Mouse (Mus musculus): Measurements from ENCODE around the gene Sf3a2. TPM values are rescaled to one million over a fixed set of nuclear protein-coding genes. Genes with fewer than 3 reads are reported as not detected.

Gene Sf3a2
- polyA plus RNA-seq, 1 experiment = 93.1 TPM

DNA sequence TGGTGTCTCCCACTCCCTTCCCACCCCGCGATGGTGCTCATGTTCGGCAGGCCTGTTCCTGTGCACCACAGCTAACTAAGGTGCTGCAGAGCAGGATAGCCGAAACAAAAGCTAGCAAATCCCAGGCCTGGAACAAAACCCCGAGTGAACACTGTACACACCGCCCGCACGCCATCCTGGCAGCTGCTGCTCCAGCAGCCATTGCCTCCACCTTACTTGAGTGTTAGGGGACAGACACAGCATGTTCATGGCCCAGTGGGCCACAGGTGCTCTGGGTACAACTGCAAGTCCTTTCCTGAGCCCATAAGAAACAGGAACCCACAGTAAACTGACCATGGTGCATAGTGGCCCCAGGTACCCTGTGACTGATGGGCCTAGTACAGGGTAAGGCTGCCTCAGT lies 3.2 kb upstream of the Sf3a2 start:
- Histone ChIP-seq H3K4me2 (ENCODE audit: low read depth) (no peak overlapping the region), H3K79me2 (ENCODE audit: control insufficient read depth, insufficient read depth) (peaks cover 37% of the 10 kb centered on the region), H3K4me3 (no peak overlapping the region), H3K36me3 (ENCODE audit: control insufficient read depth, insufficient read depth) (peaks cover 11% of the 10 kb centered on the region), H3K27me3 (ENCODE audit: control insufficient read depth, insufficient read depth, insufficient read length) (no peaks in the 10 kb centered on the region), H3ac (ENCODE audit: control insufficient read depth, insufficient read length) (no peak overlapping the region)
- TF ChIP-seq POLR2AphosphoS2 (IDR thresholded peaks at IDR 0.05; ENCODE audit: insufficient read length, low read depth) (no peak), REST (IDR thresholded peaks at IDR 0.05; ENCODE audit: insufficient read depth, insufficient read length) (no peak), MYOG (IDR thresholded peaks at IDR 0.05; ENCODE audit: control insufficient read depth in 1 of 3, insufficient read depth in 1 of 3, insufficient read length in 2 of 3, low read depth in 2 of 3) (no peak), TCF3 (IDR thresholded peaks at IDR 0.05; ENCODE audit: insufficient read length, low read depth) (no peak), USF1 (IDR thresholded peaks at IDR 0.05; ENCODE audit: low read depth) (no peak), SRF (IDR thresholded peaks at IDR 0.05; ENCODE audit: control insufficient read depth, insufficient read length, low read depth) (no peak), CEBPB (IDR thresholded peaks at IDR 0.05; ENCODE audit: insufficient read depth, poor library complexity, severe bottlenecking) (no peak), POLR2A (IDR thresholded peaks at IDR 0.05; ENCODE audit: insufficient read length, low read depth) (no peak)

DNA sequence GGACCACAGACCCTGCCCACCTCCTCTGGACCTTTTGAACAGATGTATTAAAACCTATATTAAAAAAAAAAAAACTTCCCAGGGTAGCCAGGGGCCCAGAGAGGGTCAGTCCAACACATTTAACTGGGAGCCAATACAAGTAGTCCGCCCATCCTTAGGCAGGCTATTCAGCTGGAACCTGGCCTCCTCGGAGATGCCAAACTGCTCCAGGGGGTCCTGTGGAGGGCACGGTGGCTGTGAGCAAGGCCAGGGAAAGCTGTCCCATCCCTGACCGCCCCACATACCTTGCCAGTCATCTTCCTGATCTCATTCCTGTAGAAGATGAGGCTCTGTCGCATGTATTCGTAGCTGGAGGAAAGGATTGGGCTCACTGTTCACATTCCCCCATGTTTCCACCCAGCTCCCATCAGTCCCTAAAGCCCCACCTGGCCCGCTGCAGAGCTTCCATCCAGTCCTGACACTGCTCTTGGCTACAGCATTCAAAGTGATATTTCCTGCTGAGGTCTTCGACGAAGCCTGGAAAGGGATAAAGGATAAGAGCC lies 1.6 kb upstream of the Sf3a2 start:
- TF ChIP-seq POLR2A (IDR thresholded peaks at IDR 0.05; ENCODE audit: insufficient read length, low read depth) (peak; percentile 2), MYOD1 (IDR thresholded peaks at IDR 0.05; ENCODE audit: control insufficient read depth in 1 of 3, insufficient read length in 2 of 3, low read depth in 2 of 3) (no peak), POLR2AphosphoS2 (IDR thresholded peaks at IDR 0.05; ENCODE audit: insufficient read length, low read depth) (peak; percentile 61)
- Histone ChIP-seq H3K79me2 (ENCODE audit: control insufficient read depth, insufficient read depth) (peaks cover 54% of the 10 kb centered on the region), H3K36me3 (ENCODE audit: control insufficient read depth, insufficient read depth) (peaks cover 20% of the 10 kb centered on the region), H3K27me3 (ENCODE audit: control insufficient read depth, insufficient read depth, insufficient read length) (no peaks in the 10 kb centered on the region), H3K4me3 (peak overlapping the region; percentile 98), H3K4me2 (ENCODE audit: low read depth) (peak overlapping the region; percentile 86), H3ac (ENCODE audit: control insufficient read depth, insufficient read length) (no peak overlapping the region)

GRCm38 (mm10) chr10:80797186-80798149 lies 530 bp upstream of the Sf3a2 start:
- no peak for TF ChIP-seq REST (IDR thresholded peaks at IDR 0.05; ENCODE audit: insufficient read depth, insufficient read length)
- TF ChIP-seq POLR2AphosphoS2 (IDR thresholded peaks at IDR 0.05; ENCODE audit: insufficient read length, low read depth) = no peak
- peak in 1 of 3 experiments; percentile 35 for TF ChIP-seq MYOG (IDR thresholded peaks at IDR 0.05; ENCODE audit: control insufficient read depth in 1 of 3, insufficient read depth in 1 of 3, insufficient read length in 2 of 3, low read depth in 2 of 3)
- no peak for TF ChIP-seq USF1 (IDR thresholded peaks at IDR 0.05; ENCODE audit: low read depth)
- no peak for TF ChIP-seq SRF (IDR thresholded peaks at IDR 0.05; ENCODE audit: control insufficient read depth, insufficient read length, low read depth)
- H3K79me2 ChIP-seq (ENCODE audit: control insufficient read depth, insufficient read depth) = peaks cover 58% of the 10 kb centered on the region
- H3K27me3 ChIP-seq (ENCODE audit: control insufficient read depth, insufficient read depth, insufficient read length) = no peaks in the 10 kb centered on the region
- peak overlapping the region; percentile 98 for H3K4me3 ChIP-seq
- H3K4me2 ChIP-seq (ENCODE audit: low read depth) = peak overlapping the region; percentile 86
- peaks cover 28% of the 10 kb centered on the region for H3K36me3 ChIP-seq (ENCODE audit: control insufficient read depth, insufficient read depth)
- H3ac ChIP-seq (ENCODE audit: control insufficient read depth, insufficient read length) = peak overlapping the region; percentile 91

DNA sequence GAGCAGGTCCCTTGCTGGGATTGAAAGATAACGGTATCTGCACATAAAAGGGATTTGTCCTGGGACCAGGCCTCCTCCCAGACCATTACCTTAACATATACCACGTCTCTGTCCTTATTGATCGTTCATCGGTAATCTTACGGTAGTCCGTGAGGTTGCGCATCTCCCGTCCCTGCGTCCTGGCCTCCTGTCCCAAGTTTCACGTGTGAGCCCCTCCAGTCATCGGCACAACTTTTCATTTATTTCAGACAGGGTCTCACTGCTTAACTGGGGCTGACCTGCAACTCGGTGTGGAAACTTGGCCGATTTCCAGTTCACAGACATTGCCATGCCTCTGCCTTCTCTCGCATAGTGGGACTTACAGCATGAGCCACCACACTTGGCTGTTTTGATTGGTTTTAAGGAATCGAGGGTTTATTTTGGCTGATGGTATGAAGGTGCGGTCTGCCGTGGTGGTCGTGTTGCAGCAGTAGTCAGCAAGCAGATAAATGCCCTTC lies 1.1 kb downstream of the Sf3a2 start:
- Histone ChIP-seq H3K4me2 (ENCODE audit: low read depth) (peak overlapping the region; percentile 97), H3K27me3 (ENCODE audit: control insufficient read depth, insufficient read depth, insufficient read length) (no peaks in the 10 kb centered on the region), H3K4me3 (peak overlapping the region; percentile 98), H3ac (ENCODE audit: control insufficient read depth, insufficient read length) (peak overlapping the region; percentile 91), H3K79me2 (ENCODE audit: control insufficient read depth, insufficient read depth) (peaks cover 58% of the 10 kb centered on the region), H3K36me3 (ENCODE audit: control insufficient read depth, insufficient read depth) (peaks cover 25% of the 10 kb centered on the region)
- TF ChIP-seq MYOG (IDR thresholded peaks at IDR 0.05; ENCODE audit: control insufficient read depth in 1 of 3, insufficient read depth in 1 of 3, insufficient read length in 2 of 3, low read depth in 2 of 3) (no peak), TCF12 (IDR thresholded peaks at IDR 0.05; ENCODE audit: insufficient read depth, poor library complexity, severe bottlenecking) (no peak), E2F4 (IDR thresholded peaks at IDR 0.05; ENCODE audit: insufficient read depth) (no peak), SRF (IDR thresholded peaks at IDR 0.05; ENCODE audit: control insufficient read depth, insufficient read length, low read depth) (no peak), POLR2A (IDR thresholded peaks at IDR 0.05; ENCODE audit: insufficient read length, low read depth) (no peak), MAX (IDR thresholded peaks at IDR 0.05; ENCODE audit: low read depth) (no peak), POLR2AphosphoS2 (IDR thresholded peaks at IDR 0.05; ENCODE audit: insufficient read length, low read depth) (no peak), REST (IDR thresholded peaks at IDR 0.05; ENCODE audit: insufficient read depth, insufficient read length) (no peak), MYOD1 (IDR thresholded peaks at IDR 0.05; ENCODE audit: control insufficient read depth in 1 of 3, insufficient read length in 2 of 3, low read depth in 2 of 3) (no peak), CEBPB (IDR thresholded peaks at IDR 0.05; ENCODE audit: insufficient read depth, poor library complexity, severe bottlenecking) (no peak), TCF3 (IDR thresholded peaks at IDR 0.05; ENCODE audit: insufficient read length, low read depth) (no peak), USF1 (IDR thresholded peaks at IDR 0.05; ENCODE audit: low read depth) (no peak)
